Mouse (Mus musculus): Measurements from ENCODE around the gene Vmn2r21. TPM values are rescaled to one million over a fixed set of nuclear protein-coding genes. Genes with fewer than 3 reads are reported as not detected.
"Not testable (repeated sequence)": the region's sequence is repeated elsewhere in the genome, so short reads cannot be mapped to it uniquely, and the experiment has no call there.

Vmn2r21 gene
- not detected for total RNA-seq (2021)
- long read RNA-seq, experiment 1 = 0 reads
- long read RNA-seq, experiment 2 = 0 reads

- DNase-seq (ENCODE audit: low spot score in 2 of 2) = not testable (repeated sequence)
Measured at GRCm38 (mm10) chr6:123533306-123533705, at the start of gene Vmn2r21. Gene Vmn2r21, minus strand, starts transcription at chr6:123533406.

GRCm38 (mm10) chr6:123574698-123575097 is 41.5 kb upstream of the Vmn2r21 start:
- not testable (repeated sequence) for DNase-seq (ENCODE audit: low spot score in 2 of 2)

GRCm38 (mm10) chr6:123539755-123540154 is 6.5 kb upstream of the Vmn2r21 start:
- DNase-seq (ENCODE audit: low spot score in 2 of 2) = not testable (repeated sequence)

GRCm38 (mm10) chr6:123522263-123523011 is 10.8 kb downstream of the Vmn2r21 start:
- not testable (repeated sequence) for DNase-seq (ENCODE audit: low spot score in 2 of 2)

- DNase-seq (ENCODE audit: low spot score in 2 of 2) = not testable (repeated sequence)
Measured at GRCm38 (mm10) chr6:123473045-123473444, 60.2 kb downstream of the Vmn2r21 start.

GRCm38 (mm10) chr6:123472458-123472987 is 60.7 kb downstream of the Vmn2r21 start:
- DNase-seq (ENCODE audit: low spot score in 2 of 2) = not testable (repeated sequence)

GRCm38 (mm10) chr6:123468651-123469050 is 64.6 kb downstream of the Vmn2r21 start:
- DNase-seq (ENCODE audit: low spot score in 2 of 2) = not testable (repeated sequence)

Other genes with a start within 250 kb of the Vmn2r21 start
- gene Clec4e, start 243.5 kb downstream of the Vmn2r21 start, total RNA-seq (2021) = under 1 TPM; 0.25 to 0.41 TPM
- not detected for gene Vmn2r19, start 225.1 kb downstream of the Vmn2r21 start, total RNA-seq (2021)
- gene Vmn2r20, start 115.3 kb downstream of the Vmn2r21 start, total RNA-seq (2021) = under 1 TPM in 1 of 2 experiments, not detected in 1; 0.02 TPM
- gene Vmn2r22, start 117.3 kb upstream of the Vmn2r21 start, total RNA-seq (2021) = not detected
- gene Vmn2r23, start 169.3 kb upstream of the Vmn2r21 start, total RNA-seq (2021) = not detected
- not detected for gene Vmn2r24, start 245.5 kb upstream of the Vmn2r21 start, total RNA-seq (2021)

All from gastrocnemius, postnatal 4 days (tissue).